Mouse (Mus musculus) granulocyte monocyte progenitor cell, adult 5-6 weeks (primary cell): Measurements from ENCODE around the gene Igfbp1. TPM values are rescaled to one million over a fixed set of nuclear protein-coding genes. Genes with fewer than 3 reads are reported as not detected.
"Not testable (repeated sequence)": the region's sequence is repeated elsewhere in the genome, so short reads cannot be mapped to it uniquely, and the experiment has no call there.

Source experiments
- ATAC-seq: replicated peaks from 2 replicates; pipeline ENCODE4 v1.8.0; 2016; ENCODE audit warnings: mild to moderate bottlenecking, moderate TSS enrichment, inconsistent platforms; ENCODE audit not compliant: poor library complexity, severe bottlenecking
- total RNA-seq, 2 experiments: library from RNA; stranded (forward) in 1 of 2; stranded (reverse) in 1 of 2; fragments of 200-712, 200-1000 nt in 1 of 2; fragments of >200 nt in 1 of 2; fragmentation: Nextera tagmentation in 1 of 2; gene quantifications; 2 replicates each; pipeline ENCODE4 v1.2.3; 2014 to 2017

The Igfbp1 gene
- total RNA-seq, 2 experiments from 2014 or later, result not detected

GRCm38 (mm10) chr11:7194432-7195311 is 2.9 kb upstream of the Igfbp1 start:
- ATAC-seq, result no peak

- ATAC-seq, result no peak
Observed at GRCm38 (mm10) chr11:7195312-7195685, 2.3 kb upstream of the Igfbp1 start.

GRCm38 (mm10) chr11:7198006-7198405 is 424 bp downstream of the Igfbp1 start:
- ATAC-seq, result no peak

DNA sequence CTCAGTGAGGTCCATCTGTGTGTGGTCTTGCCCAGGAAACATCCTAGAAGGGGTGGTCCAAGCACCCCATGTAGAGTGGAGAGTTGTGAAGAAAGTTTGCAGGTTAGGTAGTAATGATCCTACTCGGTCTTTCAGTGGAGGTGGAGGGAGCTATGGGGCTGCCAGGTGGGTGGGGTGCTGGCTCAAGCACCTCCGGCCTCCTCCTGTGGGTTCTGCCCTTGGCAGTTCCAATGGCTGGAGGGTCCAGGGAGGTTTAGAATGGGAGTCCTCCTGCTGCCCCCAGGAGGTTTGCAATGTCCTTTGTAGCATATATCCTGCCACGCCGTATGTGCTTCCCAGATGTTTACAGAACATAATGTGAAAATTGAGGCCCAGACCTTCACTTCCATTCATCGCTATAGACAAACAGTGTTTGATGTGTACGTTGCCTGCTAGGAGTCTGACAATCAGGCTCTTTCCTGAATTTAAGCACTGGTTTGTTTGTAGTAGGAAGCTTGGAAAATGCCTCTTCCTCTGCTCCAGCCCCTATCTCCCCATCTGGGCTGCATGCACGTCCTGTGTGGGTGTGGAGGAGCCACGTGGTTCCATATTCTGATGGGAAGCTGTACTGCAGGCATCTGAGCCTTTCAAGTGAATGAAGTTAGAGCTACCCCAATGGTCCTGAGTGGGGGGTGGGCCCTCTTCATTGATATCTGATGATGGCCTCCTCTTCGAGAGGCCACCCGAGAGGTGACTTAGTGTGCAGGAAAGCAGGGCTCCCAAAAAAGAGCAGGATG is 1.1 kb downstream of the Igfbp1 start:
- no peak for ATAC-seq

- peak; percentile 37; the same call in 1 of the 2 replicates for ATAC-seq
Observed at GRCm38 (mm10) chr11:7199736-7200392, 2.3 kb downstream of the Igfbp1 start.

DNA sequence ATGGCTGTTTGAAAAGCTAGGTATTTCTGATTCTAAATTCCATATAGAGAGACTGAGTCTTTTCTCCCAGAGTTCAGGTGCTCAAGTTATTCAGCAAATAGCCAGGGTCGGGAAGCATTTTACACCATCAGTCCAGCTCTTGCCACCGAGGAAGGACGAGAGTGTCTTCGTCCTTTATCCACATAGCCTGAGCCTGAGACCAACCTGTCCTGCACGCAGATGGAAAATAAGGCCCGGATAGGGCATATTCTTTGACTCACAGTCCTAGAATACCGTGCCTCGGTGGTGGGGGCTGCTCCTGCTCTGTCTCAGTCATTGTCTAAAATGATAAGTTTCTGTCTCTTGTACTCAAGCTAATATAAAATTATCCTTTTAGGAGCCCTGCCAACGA is 2.8 kb downstream of the Igfbp1 start:
- ATAC-seq, result no peak

GRCm38 (mm10) chr11:7202206-7202605 is 4.6 kb downstream of the Igfbp1 start:
- no peak for ATAC-seq

DNA sequence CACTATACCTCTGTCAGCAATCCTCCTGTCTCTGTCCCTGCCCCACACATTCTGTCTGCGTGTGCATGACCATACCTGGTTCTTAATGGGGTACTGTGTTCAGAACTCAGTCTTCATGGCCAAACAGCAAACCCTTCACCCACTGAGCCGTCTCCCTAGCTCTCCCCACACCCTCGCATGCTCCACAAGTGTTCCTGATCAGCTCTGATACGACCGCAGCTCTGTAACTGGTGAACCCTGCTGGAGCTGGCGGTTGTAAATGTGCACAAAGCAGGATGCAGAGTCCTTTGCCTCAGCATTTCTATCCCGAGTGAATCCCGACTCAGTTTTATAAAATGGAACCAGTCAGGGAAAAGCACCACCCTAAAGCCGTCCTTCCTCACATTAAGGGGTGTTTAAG is 6.3 kb downstream of the Igfbp1 start:
- ATAC-seq, result no peak

DNA sequence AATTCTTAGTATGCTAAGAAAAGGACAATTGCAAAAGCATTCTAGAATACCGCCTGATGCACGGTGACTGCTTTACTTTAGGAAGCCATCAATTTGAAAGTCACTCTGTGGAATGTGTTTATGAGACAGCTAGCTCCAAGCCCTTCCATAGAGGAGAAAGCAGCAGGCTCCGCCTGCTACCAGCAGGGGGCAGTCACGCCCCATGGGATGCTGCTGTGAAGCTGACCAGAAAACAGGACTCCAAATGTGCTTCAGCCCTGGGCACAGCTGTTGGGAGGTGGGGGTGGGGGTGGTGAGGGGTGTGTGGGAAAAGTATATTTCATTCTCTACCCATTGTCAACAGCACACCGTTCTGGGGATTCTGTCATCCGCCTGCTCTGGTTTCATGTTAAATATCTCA is 12.8 kb downstream of the Igfbp1 start:
- ATAC-seq, result peak; percentile 74

- ATAC-seq, result no peak
Observed at GRCm38 (mm10) chr11:7211211-7211610, 13.6 kb downstream of the Igfbp1 start.

- no peak for ATAC-seq
Observed at GRCm38 (mm10) chr11:7212126-7212798, 14.7 kb downstream of the Igfbp1 start.

- ATAC-seq, result no peak
Observed at GRCm38 (mm10) chr11:7213161-7213500, 15.5 kb downstream of the Igfbp1 start.

GRCm38 (mm10) chr11:7213501-7214341 is 16.1 kb downstream of the Igfbp1 start, which contains the start of gene Igfbp3:
Igfbp3 (minus strand) TSS chr11:7213923.
- peak; percentile 33; the same call in 1 of the 2 replicates for ATAC-seq

- no peak for ATAC-seq
Observed at GRCm38 (mm10) chr11:7214342-7214660, 16.7 kb downstream of the Igfbp1 start.

GRCm38 (mm10) chr11:7214761-7215160 is 17.2 kb downstream of the Igfbp1 start:
- ATAC-seq, result no peak

GRCm38 (mm10) chr11:7215703-7216102 is 18.1 kb downstream of the Igfbp1 start:
- no peak for ATAC-seq

DNA sequence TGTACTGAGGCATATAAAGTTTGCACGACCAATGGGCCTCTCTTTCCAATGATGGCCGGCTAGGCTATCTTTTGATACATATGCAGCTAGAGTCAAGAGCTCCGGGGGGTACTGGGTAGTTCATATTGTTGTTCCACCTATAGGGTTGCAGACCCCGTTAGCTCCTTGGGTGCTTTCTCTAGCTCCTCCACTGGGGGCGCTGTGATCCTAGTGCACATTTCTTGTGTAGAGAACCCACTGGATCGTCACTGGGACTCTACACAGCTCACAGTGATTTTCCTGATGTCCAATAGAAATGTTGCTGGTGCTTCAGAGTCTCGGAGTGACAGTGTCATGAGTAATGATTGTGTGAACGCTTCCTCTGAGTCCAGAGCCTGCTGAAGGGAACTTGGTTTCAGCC is 24.2 kb downstream of the Igfbp1 start:
- ATAC-seq, result not testable (repeated sequence)

GRCm38 (mm10) chr11:7226200-7226599 is 28.6 kb downstream of the Igfbp1 start:
- no peak for ATAC-seq

- no peak for ATAC-seq
Observed at GRCm38 (mm10) chr11:7226810-7227550, 29.4 kb downstream of the Igfbp1 start.
